Comparison of ENCODE assay signal across 8 mouse cellular contexts in the genomic region with DNA sequence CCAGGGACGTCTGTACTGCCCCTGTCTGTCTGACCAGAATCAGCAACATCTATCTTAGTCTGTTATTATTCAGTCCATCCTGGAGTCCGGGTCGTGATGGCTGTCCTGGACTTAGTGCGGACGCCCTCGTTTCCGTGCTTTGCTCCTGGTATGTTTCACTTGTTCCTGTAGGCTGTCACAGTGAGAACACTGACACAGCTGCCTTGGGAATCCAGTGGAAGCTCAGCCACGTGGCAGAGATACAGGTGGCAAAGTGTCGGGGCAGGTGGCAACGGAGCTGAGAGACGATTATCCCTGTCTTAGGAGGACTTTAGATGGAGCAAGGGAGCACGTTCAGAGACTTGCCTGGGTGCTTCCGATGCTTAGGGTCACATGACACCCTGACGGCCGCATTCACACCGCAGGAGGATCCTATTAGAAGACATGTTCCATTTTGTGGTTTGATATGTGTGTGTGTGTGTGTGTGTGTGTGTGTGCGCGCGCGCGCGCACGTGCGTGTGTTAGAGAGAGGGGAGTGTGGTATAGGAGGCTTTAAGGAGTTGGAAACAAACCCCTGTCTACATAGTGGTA. TPM values are rescaled to one million over a fixed set of nuclear protein-coding genes. Genes with fewer than 3 reads are reported as not detected.
A peak's percentile ranks its signal among the peaks of the same experiment; 100 is the strongest.
DNase-seq lines count a peak whose midpoint lies in the region; ATAC-seq and TF ChIP-seq lines count a peak whose summit lies in the region.

No protein-coding gene starts in this region.

- H3K9me3 ChIP-seq in hindbrain, embryonic 16.5 days (ENCODE audit: control insufficient read depth, low read length): no peaks in the 10 kb centered on the region
- H3K9me3 ChIP-seq in midbrain, embryonic 12.5 days: no peaks in the 10 kb centered on the region

- H3K4me2 ChIP-seq in hindbrain, embryonic 16.5 days (ENCODE audit: low read length): peak overlapping the region; percentile 72
- H3K4me2 ChIP-seq in midbrain, embryonic 12.5 days (replicated peaks): peak overlapping the region; percentile 46; the same call in 1 of the 2 replicates

- TF ChIP-seq POLR2A in kidney, adult 2 months (IDR thresholded peaks at IDR 0.05; ENCODE audit: low read depth, low read length): no peak
- TF ChIP-seq POLR2A in bone marrow macrophage, adult 2 months (IDR thresholded peaks at IDR 0.05; ENCODE audit: borderline replicate concordance, low read depth, low read length): no peak

- H3K27me3 ChIP-seq in kidney, adult 2 months (replicated peaks; ENCODE audit: control insufficient read depth, insufficient read depth, low read length): no peaks in the 10 kb centered on the region
- H3K27me3 ChIP-seq in hindbrain, embryonic 16.5 days (replicated peaks; ENCODE audit: control insufficient read depth, insufficient read depth, low read length): no peaks in the 10 kb centered on the region; the same call in 1 of the 2 replicates
- H3K27me3 ChIP-seq in midbrain, embryonic 12.5 days: peaks cover 17% of the 10 kb centered on the region

- peak overlapping the region; percentile 47; the same call in 1 of the 2 replicates for H3K9ac ChIP-seq in hindbrain, embryonic 16.5 days (ENCODE audit: low read depth, low read length)
- no peak overlapping the region for H3K9ac ChIP-seq in midbrain, embryonic 12.5 days (replicated peaks)

- H3K4me3 ChIP-seq in kidney, adult 2 months (ENCODE audit: insufficient read depth, low read depth, low read length): peak overlapping the region; percentile 9; the same call in 1 of the 2 replicates
- H3K4me3 ChIP-seq in bone marrow macrophage, adult 2 months (ENCODE audit: insufficient read depth, low read length): peak overlapping the region; percentile 89
- peak overlapping the region; percentile 35 for H3K4me3 ChIP-seq in hindbrain, embryonic 16.5 days (ENCODE audit: low read length)
- H3K4me3 ChIP-seq in midbrain, embryonic 12.5 days: no peak overlapping the region

- DNase-seq in kidney, adult 2 months: no peak
- DNase-seq in kidney, postnatal 25 days: no peak
- no peak for DNase-seq in Muller cell, postnatal 12 days (ENCODE audit: inconsistent ontology term)
- no peak for DNase-seq in right cerebral cortex, postnatal 14 days
- DNase-seq in ovary, postnatal 10 days (ENCODE audit: low spot score): no peak

- peaks cover 4% of the 10 kb centered on the region; the same call in 1 of the 2 replicates for H3K4me1 ChIP-seq in kidney, adult 2 months (ENCODE audit: control insufficient read depth, insufficient read depth, low read length)
- H3K4me1 ChIP-seq in bone marrow macrophage, adult 2 months (ENCODE audit: control insufficient read depth, insufficient read depth, low read length): peaks cover 10% of the 10 kb centered on the region
- H3K4me1 ChIP-seq in hindbrain, embryonic 16.5 days (ENCODE audit: control insufficient read depth, insufficient read depth, low read depth, low read length): peaks cover 12% of the 10 kb centered on the region
- H3K4me1 ChIP-seq in midbrain, embryonic 12.5 days: peaks cover 17% of the 10 kb centered on the region

- TF ChIP-seq CTCF in kidney, adult 2 months (conservative IDR thresholded peaks at IDR 0.05; ENCODE audit: insufficient read depth, insufficient read length, low read depth, low read length): no peak
- TF ChIP-seq CTCF in bone marrow macrophage, adult 2 months (IDR thresholded peaks at IDR 0.05; ENCODE audit: low read depth, low read length): no peak

- ATAC-seq in hindbrain, embryonic 16.5 days: peak; percentile 43; the same call in 1 of the 2 replicates
- no peak for ATAC-seq in midbrain, embryonic 12.5 days (ENCODE audit: low FRiP score, low read depth)

- WGBS in kidney, adult 2 months: 47% methylated on average over 24 of the region's 24 CpGs
- 52% methylated on average over 24 of the region's 24 CpGs for WGBS in hindbrain, embryonic 16.5 days
- WGBS in midbrain, embryonic 12.5 days: 52% methylated on average over 24 of the region's 24 CpGs

- H3K27ac ChIP-seq in kidney, adult 2 months (ENCODE audit: insufficient read depth, low read depth, low read length): no peak overlapping the region
- peak overlapping the region; percentile 77 for H3K27ac ChIP-seq in bone marrow macrophage, adult 2 months (ENCODE audit: insufficient read depth, low read depth, low read length)
- H3K27ac ChIP-seq in hindbrain, embryonic 16.5 days (ENCODE audit: low read depth, low read length): no peak overlapping the region; the same call in 1 of the 2 replicates
- H3K27ac ChIP-seq in midbrain, embryonic 12.5 days (replicated peaks): no peak overlapping the region

- H3K36me3 ChIP-seq in kidney, adult 2 months (ENCODE audit: control insufficient read depth, insufficient read depth, low read length): no peaks in the 10 kb centered on the region
- H3K36me3 ChIP-seq in hindbrain, embryonic 16.5 days (ENCODE audit: control insufficient read depth, insufficient read depth, low read length): no peaks in the 10 kb centered on the region
- H3K36me3 ChIP-seq in midbrain, embryonic 12.5 days: no peaks in the 10 kb centered on the region

RNA-seq across cellular contexts. Expression of gene Cpsf6, which starts 38.9 kb away (rescaled TPM):
- 26.9 and 30.1 TPM in 2 replicates for polyA plus RNA-seq in kidney, adult 2 months (2012; rRNA removed)
- polyA plus RNA-seq in bone marrow macrophage, adult 2 months (2012; ENCODE audit: insufficient read depth, insufficient read length, missing spikeins): 57.9 and 60.2 TPM in 2 replicates
- 111 and 128 TPM in 2 replicates for polyA plus RNA-seq in hindbrain, embryonic 16.5 days (2015; fragmentation: Nextera tagmentation; extraction: Ambion mirVana)
- 265 and 279 TPM in 2 replicates for polyA plus RNA-seq in midbrain, embryonic 12.5 days (2016; fragmentation: Nextera tagmentation; extraction: Ambion mirVana)
